Mouse (Mus musculus): ENCODE measurements at regions not wholly inside any gene's neighbourhood (a gene's known extent, or its start where the extent isn't known, plus 50 kb on each side); places are given as distances from the start of the nearest gene placed in this dataset.
"Not testable (repeated sequence)": the region's sequence is repeated elsewhere in the genome, so short reads cannot be mapped to it uniquely, and the experiment has no call there.

- peak; percentile 100 for ATAC-seq (replicated peaks; ENCODE audit: poor library complexity)
Measured at GRCm38 (mm10) chr17:17293932-17294534, 80.1 kb upstream of the Riok2 start.

DNA sequence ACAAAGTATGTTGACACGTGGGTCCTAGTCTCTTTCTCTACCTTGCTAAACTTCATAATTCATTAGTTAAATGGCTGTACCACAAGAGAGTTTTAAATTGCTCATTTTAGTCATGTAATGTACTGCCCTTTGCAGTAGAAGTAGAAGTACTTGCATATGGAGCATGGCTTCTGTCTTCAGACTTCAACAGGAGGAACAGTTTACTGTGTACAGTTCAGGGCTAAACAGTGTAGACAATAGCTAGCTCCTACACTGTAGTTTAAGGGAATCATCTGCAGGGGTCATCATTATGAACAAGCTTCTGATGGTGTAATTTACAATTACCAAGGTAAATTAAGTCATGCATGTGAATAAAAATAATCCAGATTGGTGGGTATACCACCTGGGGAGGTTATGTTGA is 79.1 kb upstream of the Riok2 start:
- ATAC-seq (replicated peaks; ENCODE audit: poor library complexity) = peak; percentile 54

GRCm38 (mm10) chr17:17303496-17303895 is 70.6 kb upstream of the Riok2 start:
- ATAC-seq (replicated peaks; ENCODE audit: poor library complexity) = not testable (repeated sequence)

Measured in megakaryocyte progenitor cell, adult 5-6 weeks (primary cell).